Mouse (Mus musculus) lung, embryonic 16.5 days (tissue): ENCODE data around the gene Myh3. TPM values are rescaled to one million over a fixed set of nuclear protein-coding genes. Genes with fewer than 3 reads are reported as not detected.

ENCODE experiments used
- ATAC-seq: fragments of 200-750 bp; cut with Nextera tagmentation; 2 replicates; pipeline ENCODE4 v1.8.0; 2017; ENCODE audit warnings: low read depth, mild to moderate bottlenecking, moderate library complexity
- H3K27ac ChIP-seq: fragments of 300-500 bp; sonication (generic); 2 replicates; pipeline ENCODE4 v1.5.1; 2014; ENCODE audit warnings: mild to moderate bottlenecking, control low read depth, low read length
- H3K27me3 ChIP-seq: fragments of 300-500 bp; sonication (generic); 2 replicates; pipeline ENCODE4 v1.6.1; 2014; ENCODE audit warnings: low read depth, low read length, mixed read lengths; ENCODE audit not compliant: control insufficient read depth, insufficient read depth
- H3K36me3 ChIP-seq: fragments of 300-500 bp; sonication (generic); 2 replicates; pipeline ENCODE4 v1.6.1; 2014; ENCODE audit warnings: low read length; ENCODE audit not compliant: control insufficient read depth, insufficient read depth
- H3K4me1 ChIP-seq: fragments of 300-500 bp; sonication (generic); replicated peaks from 2 replicates; pipeline ENCODE4 v1.6.1; 2014; ENCODE audit warnings: low read length, mixed read lengths; ENCODE audit not compliant: control insufficient read depth, insufficient read depth
- H3K4me2 ChIP-seq: fragments of 300-500 bp; sonication (generic); 2 replicates; pipeline ENCODE4 v1.6.1; 2014; ENCODE audit warnings: low read depth, low read length, control low read depth
- H3K4me3 ChIP-seq: fragments of 300-500 bp; sonication (generic); 2 replicates; pipeline ENCODE4 v1.5.1; 2014; ENCODE audit warnings: mild to moderate bottlenecking, low read length, control low read depth
- H3K9ac ChIP-seq: fragments of 300-500 bp; sonication (generic); 2 replicates; pipeline ENCODE4 v1.6.1; 2014; ENCODE audit warnings: low read length, control low read depth
- H3K9me3 ChIP-seq: fragments of 300-500 bp; sonication (generic); 2 replicates; pipeline ENCODE4 v1.6.1; 2016; ENCODE audit warnings: low read length; ENCODE audit not compliant: control insufficient read depth
- WGBS: fragments of 180-500 bp; shearing (Covaris S2); extraction: QIAGEN DNeasy Blood & Tissue Kit; methylation state at CpG from one replicate; pipeline ENCODE4 v1.1.7; 2014; 5-methylcytosine and 5-hydroxymethylcytosine counted together
- polyA plus RNA-seq: library from polyadenylated mRNA; unstranded; fragments of >200 nt; fragmentation: Nextera tagmentation; extraction: Ambion mirVana; gene quantifications from 2 replicates; pipeline ENCODE4 v1.2.1, GENCODE M21; 2015

Gene Myh3
- polyA plus RNA-seq, 1 experiment from 2014 or later = 7.1 TPM

GRCm38 (mm10) chr11:67093652-67094051, 15.6 kb downstream of the Myh3 start:
- no peak overlapping the region for H3K27ac ChIP-seq
- 93% methylated on average over 5 of the region's 5 CpGs for WGBS
- ATAC-seq = no peak
- no peaks in the 10 kb centered on the region for H3K27me3 ChIP-seq
- no peaks in the 10 kb centered on the region for H3K4me1 ChIP-seq
- H3K4me3 ChIP-seq = no peak overlapping the region
- no peak overlapping the region for H3K4me2 ChIP-seq
- no peaks in the 10 kb centered on the region for H3K9me3 ChIP-seq
- no peaks in the 10 kb centered on the region for H3K36me3 ChIP-seq
- H3K9ac ChIP-seq = no peak overlapping the region

- Histone ChIP-seq H3K36me3 (no peaks in the 10 kb centered on the region), H3K9me3 (no peaks in the 10 kb centered on the region), H3K4me2 (no peak overlapping the region), H3K27ac (no peak overlapping the region), H3K4me3 (no peak overlapping the region), H3K9ac (no peak overlapping the region), H3K27me3 (no peaks in the 10 kb centered on the region), H3K4me1 (no peaks in the 10 kb centered on the region)
- ATAC-seq = no peak
- 62% methylated on average over 29 of the region's 29 CpGs for WGBS
Measured at GRCm38 (mm10) chr11:67094470-67094869, 16.4 kb downstream of the Myh3 start.

GRCm38 (mm10) chr11:67097709-67098108, 19.6 kb downstream of the Myh3 start:
- Histone ChIP-seq H3K4me3 (no peak overlapping the region), H3K27me3 (no peaks in the 10 kb centered on the region), H3K9ac (no peak overlapping the region), H3K4me1 (no peaks in the 10 kb centered on the region), H3K36me3 (no peaks in the 10 kb centered on the region), H3K4me2 (no peak overlapping the region), H3K9me3 (no peaks in the 10 kb centered on the region), H3K27ac (no peak overlapping the region)
- 83% methylated on average over 10 of the region's 10 CpGs for WGBS
- no peak for ATAC-seq

GRCm38 (mm10) chr11:67098427-67098826, 20.3 kb downstream of the Myh3 start:
- WGBS = 76% methylated on average over 11 of the region's 11 CpGs
- no peaks in the 10 kb centered on the region for H3K4me1 ChIP-seq
- ATAC-seq = no peak

GRCm38 (mm10) chr11:67099241-67099640, 21.1 kb downstream of the Myh3 start:
- H3K4me3 ChIP-seq = no peak overlapping the region
- H3K27me3 ChIP-seq = no peaks in the 10 kb centered on the region
- WGBS = 89% methylated on average over 16 of the region's 16 CpGs
- no peak overlapping the region for H3K4me2 ChIP-seq
- no peaks in the 10 kb centered on the region for H3K4me1 ChIP-seq
- H3K9me3 ChIP-seq = no peaks in the 10 kb centered on the region
- no peak overlapping the region for H3K9ac ChIP-seq
- no peak for ATAC-seq
- H3K27ac ChIP-seq = no peak overlapping the region
- no peaks in the 10 kb centered on the region for H3K36me3 ChIP-seq

More at GRCm38 (mm10) chr11:67098427-67098826, 20.3 kb downstream of the Myh3 start:
- no peak overlapping the region for H3K4me3 ChIP-seq
- H3K4me2 ChIP-seq = no peak overlapping the region
- H3K9ac ChIP-seq = no peak overlapping the region
- H3K36me3 ChIP-seq = no peaks in the 10 kb centered on the region
- H3K9me3 ChIP-seq = no peaks in the 10 kb centered on the region
- no peak overlapping the region for H3K27ac ChIP-seq
- no peaks in the 10 kb centered on the region for H3K27me3 ChIP-seq

- no peaks in the 10 kb centered on the region for H3K4me1 ChIP-seq
- H3K9me3 ChIP-seq = no peaks in the 10 kb centered on the region
- H3K27ac ChIP-seq = no peak overlapping the region
- ATAC-seq = no peak
- no peaks in the 10 kb centered on the region for H3K27me3 ChIP-seq
- no peak overlapping the region for H3K9ac ChIP-seq
- H3K4me3 ChIP-seq = no peak overlapping the region
- WGBS = 30% methylated on average over 6 of the region's 6 CpGs
- H3K36me3 ChIP-seq = no peaks in the 10 kb centered on the region
- H3K4me2 ChIP-seq = no peak overlapping the region
Measured at GRCm38 (mm10) chr11:67100169-67100568, 22.1 kb downstream of the Myh3 start.

- H3K36me3 ChIP-seq = no peaks in the 10 kb centered on the region
- no peak overlapping the region for H3K27ac ChIP-seq
- no peak overlapping the region for H3K9ac ChIP-seq
- ATAC-seq = no peak
- no peaks in the 10 kb centered on the region for H3K27me3 ChIP-seq
- no peaks in the 10 kb centered on the region for H3K4me1 ChIP-seq
- 27% methylated on average over 6 of the region's 8 CpGs for WGBS
- no peak overlapping the region for H3K4me3 ChIP-seq
- H3K9me3 ChIP-seq = no peaks in the 10 kb centered on the region
- H3K4me2 ChIP-seq = no peak overlapping the region
Measured at GRCm38 (mm10) chr11:67101713-67102112, 23.6 kb downstream of the Myh3 start.

- H3K4me3 ChIP-seq = no peak overlapping the region
- H3K36me3 ChIP-seq = no peaks in the 10 kb centered on the region
- H3K4me1 ChIP-seq = no peaks in the 10 kb centered on the region
- ATAC-seq = no peak
- no peak overlapping the region for H3K27ac ChIP-seq
- no peaks in the 10 kb centered on the region for H3K27me3 ChIP-seq
- 72% methylated on average over 9 of the region's 9 CpGs for WGBS
- H3K4me2 ChIP-seq = no peak overlapping the region
- no peak overlapping the region for H3K9ac ChIP-seq
- H3K9me3 ChIP-seq = no peaks in the 10 kb centered on the region
Measured at GRCm38 (mm10) chr11:67103256-67103655, 25.2 kb downstream of the Myh3 start.

- no peak overlapping the region for H3K4me2 ChIP-seq
- no peak overlapping the region for H3K27ac ChIP-seq
- no peak for ATAC-seq
- H3K9me3 ChIP-seq = no peaks in the 10 kb centered on the region
- H3K4me1 ChIP-seq = no peaks in the 10 kb centered on the region
- H3K27me3 ChIP-seq = no peaks in the 10 kb centered on the region
- H3K4me3 ChIP-seq = no peak overlapping the region
- 64% methylated on average over 1 of the region's 1 CpGs for WGBS
- no peak overlapping the region for H3K9ac ChIP-seq
- no peaks in the 10 kb centered on the region for H3K36me3 ChIP-seq
Measured at GRCm38 (mm10) chr11:67104242-67104641, 26.1 kb downstream of the Myh3 start.

GRCm38 (mm10) chr11:67104714-67105113, 26.6 kb downstream of the Myh3 start:
- no peak overlapping the region for H3K4me3 ChIP-seq
- no peak for ATAC-seq
- no peak overlapping the region for H3K9ac ChIP-seq
- 61% methylated on average over 11 of the region's 11 CpGs for WGBS
- no peak overlapping the region for H3K4me2 ChIP-seq
- no peaks in the 10 kb centered on the region for H3K27me3 ChIP-seq
- no peaks in the 10 kb centered on the region for H3K4me1 ChIP-seq
- no peaks in the 10 kb centered on the region for H3K36me3 ChIP-seq
- no peaks in the 10 kb centered on the region for H3K9me3 ChIP-seq
- no peak overlapping the region for H3K27ac ChIP-seq
